Mouse (Mus musculus) C2C12 (cell line): ENCODE data around the gene Med12l.

Source experiments
- CEBPB ChIP-seq: IDR thresholded peaks from one replicate; pipeline ENCODE4 v1.6.1; 2011; ENCODE audit warnings: low read depth, mild to moderate bottlenecking, control low read depth, moderate library complexity
- CTCF ChIP-seq: IDR thresholded peaks from one replicate; pipeline ENCODE4 v1.5.1; 2011; ENCODE audit not compliant: control insufficient read depth, insufficient read depth, insufficient read length
- FOSL1 ChIP-seq: IDR thresholded peaks from one replicate; pipeline ENCODE4 v1.8.0; 2011; ENCODE audit warnings: mild to moderate bottlenecking, low read length; ENCODE audit not compliant: poor library complexity, insufficient read depth, severe bottlenecking
- MAX ChIP-seq: IDR thresholded peaks from one replicate; pipeline ENCODE4 v1.6.1; 2011; ENCODE audit warnings: mild to moderate bottlenecking, control low read depth
- MYOD1 ChIP-seq: IDR thresholded peaks from one replicate; pipeline ENCODE4 v1.6.1; 2011; ENCODE audit warnings: low read depth; ENCODE audit not compliant: control insufficient read depth, insufficient read length
- USF1 ChIP-seq: IDR thresholded peaks from one replicate; pipeline ENCODE4 v1.6.1; 2011; ENCODE audit warnings: low read depth, mild to moderate bottlenecking, control low read depth, moderate library complexity

DNA sequence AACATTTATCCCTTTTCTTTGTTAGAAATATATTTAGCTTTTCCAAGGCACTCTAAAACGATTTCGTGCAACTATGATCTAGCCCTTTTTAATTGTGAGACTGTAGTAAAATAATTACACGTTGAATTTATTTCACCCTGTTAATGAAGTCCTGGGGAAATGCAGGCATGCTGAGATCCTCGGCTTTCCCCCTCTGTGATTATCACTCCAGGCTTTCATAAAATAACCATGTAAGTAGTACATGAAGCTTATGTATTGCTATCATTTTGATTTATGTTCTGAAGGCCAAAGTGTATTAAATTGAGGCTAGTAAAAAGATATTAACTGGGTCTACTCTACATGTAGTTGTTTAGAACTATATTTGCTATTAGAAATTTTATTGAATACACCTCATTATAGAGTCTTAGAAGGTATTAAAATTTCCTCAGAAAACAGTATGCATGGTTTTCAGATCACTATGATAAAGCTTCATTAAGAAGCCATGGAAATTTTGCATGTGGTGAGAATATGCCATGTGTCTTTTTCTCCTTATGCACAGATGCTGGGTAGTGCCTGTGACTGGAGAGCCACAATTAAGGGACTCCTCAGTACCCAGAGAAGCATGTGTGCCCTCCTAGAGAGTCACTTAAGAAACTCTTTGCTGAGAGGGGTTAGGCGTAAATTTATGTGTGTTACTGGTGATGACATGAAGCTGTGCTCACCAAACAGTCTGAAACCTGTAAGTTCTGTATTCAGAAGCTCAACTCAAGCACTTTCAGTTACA is 288.0 kb downstream of the Med12l start:
- TF ChIP-seq CTCF (no peak), USF1 (no peak), MAX (no peak), MYOD1 (no peak), FOSL1 (no peak), CEBPB (no peak)
